Mouse (Mus musculus): ENCODE measurements around the gene Tgfbr3.
A peak's percentile ranks its signal among the peaks of the same experiment; 100 is the strongest.
"Not testable (repeated sequence)": the region's sequence is repeated elsewhere in the genome, so short reads cannot be mapped to it uniquely, and the experiment has no call there.

Gene Tgfbr3

DNA sequence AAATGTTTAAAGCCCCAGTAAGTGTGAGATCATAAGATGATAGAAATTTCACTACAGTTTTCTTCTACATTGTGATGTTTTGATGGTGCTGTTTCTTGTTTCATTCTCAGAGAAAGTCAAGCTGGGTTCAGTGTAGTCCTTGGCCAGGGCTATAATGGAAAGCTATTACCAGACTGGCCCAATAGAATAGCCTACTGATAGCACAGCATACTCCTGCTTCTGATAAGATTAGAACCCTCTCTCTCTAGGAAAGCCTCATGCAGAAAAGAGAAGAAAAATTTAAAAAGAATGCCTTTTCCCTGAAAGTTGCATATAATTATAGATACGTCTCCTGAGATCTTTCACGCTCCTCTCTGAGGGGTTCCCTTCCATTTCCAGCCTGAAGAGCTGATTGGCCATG lies 46.0 kb downstream of the Tgfbr3 start:
- no peak for DNase-seq (ENCODE audit: low spot score in 2 of 2)

GRCm38 (mm10) chr5:107242993-107243392 lies 46.4 kb downstream of the Tgfbr3 start:
- no peak for DNase-seq (ENCODE audit: low spot score in 2 of 2)

DNA sequence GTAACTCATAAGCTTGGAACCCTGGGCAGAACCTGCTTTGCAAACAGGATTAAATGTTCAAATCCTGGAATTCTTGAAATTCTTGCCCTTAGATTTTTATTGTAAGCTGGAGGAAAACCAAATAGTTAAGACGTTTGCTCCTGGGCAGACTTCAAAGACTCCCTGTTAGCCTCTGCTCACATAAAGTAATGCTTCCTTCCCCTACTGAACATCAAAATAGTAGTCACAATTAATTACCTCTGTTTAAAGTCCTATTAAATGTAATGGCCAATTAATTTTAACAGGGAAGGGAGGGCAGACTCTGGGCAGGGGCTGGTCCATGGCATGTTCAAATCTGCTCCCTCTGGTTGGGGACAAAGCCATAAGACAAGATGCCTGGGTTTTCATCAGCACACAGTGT lies 49.2 kb downstream of the Tgfbr3 start:
- no peak for DNase-seq (ENCODE audit: low spot score in 2 of 2)

DNA sequence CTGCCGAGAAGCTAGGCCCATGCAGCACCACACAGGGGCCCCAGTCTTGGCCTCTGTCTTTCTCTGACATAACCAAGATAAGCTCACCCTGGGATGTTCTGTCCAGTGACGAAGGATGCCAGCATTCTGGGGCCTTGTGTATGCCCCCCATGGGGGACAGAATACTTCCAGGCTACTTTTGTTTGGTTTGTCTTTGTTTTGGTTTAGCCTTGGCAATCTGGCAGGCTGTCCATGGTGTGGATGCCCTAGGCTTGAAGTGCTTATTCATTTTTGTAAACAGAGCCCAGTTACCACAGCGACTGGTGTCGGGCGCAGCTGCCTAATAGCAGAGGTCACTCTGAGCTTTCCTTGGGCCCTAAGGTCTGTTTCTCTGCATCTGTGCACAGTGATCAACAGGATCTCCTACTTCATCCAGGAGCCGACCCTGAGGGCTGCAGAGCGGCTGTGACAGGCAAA lies 51.4 kb downstream of the Tgfbr3 start:
- DNase-seq (ENCODE audit: low spot score in 2 of 2), result no peak

GRCm38 (mm10) chr5:107236975-107237374 lies 52.5 kb downstream of the Tgfbr3 start:
- no peak for DNase-seq (ENCODE audit: low spot score in 2 of 2)

GRCm38 (mm10) chr5:107236039-107236438 lies 53.4 kb downstream of the Tgfbr3 start:
- no peak for DNase-seq (ENCODE audit: low spot score in 2 of 2)

GRCm38 (mm10) chr5:107233366-107234354 lies 55.8 kb downstream of the Tgfbr3 start:
- peak in 1 of 2 experiments; percentile 40 for DNase-seq (ENCODE audit: low spot score in 2 of 2)

DNA sequence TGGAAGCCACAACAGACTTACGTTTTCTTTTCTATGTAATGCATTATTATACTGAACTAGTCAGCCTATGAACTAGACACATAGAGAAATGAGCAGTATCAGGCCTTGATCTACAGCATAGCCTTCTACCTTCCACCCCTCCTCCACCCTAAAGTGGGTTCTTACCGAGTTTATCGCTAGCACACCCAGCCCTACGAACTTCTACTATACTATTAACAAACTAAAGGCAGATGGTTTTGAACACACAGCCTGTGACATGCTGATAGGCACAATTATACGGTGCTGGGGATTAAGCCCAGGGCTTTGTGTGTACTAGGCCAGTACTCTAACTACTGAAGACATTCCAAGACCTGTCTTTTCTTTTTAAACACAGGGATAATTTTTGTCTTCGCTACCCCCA lies 59.2 kb downstream of the Tgfbr3 start:
- no peak for DNase-seq (ENCODE audit: low spot score in 2 of 2)

DNA sequence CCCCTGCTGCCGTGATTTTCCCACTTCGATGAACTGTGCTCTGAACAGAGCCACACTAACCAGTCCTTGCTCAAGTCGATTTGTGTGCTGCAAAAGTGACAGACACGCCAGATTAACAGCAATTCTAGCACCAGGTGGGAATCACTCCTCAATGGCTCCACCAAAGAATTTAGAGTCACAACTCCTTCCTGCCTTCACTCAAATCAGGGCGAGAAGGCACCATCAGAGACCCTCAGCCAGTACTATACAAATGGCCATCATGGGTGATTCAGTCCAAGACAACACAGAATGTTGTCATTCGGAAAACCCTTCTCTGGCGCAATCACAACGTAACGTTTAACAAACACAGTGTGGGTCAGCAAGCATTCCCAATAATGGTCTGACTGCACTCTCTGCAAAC lies 60.4 kb downstream of the Tgfbr3 start:
- no peak for DNase-seq (ENCODE audit: low spot score in 2 of 2)

DNA sequence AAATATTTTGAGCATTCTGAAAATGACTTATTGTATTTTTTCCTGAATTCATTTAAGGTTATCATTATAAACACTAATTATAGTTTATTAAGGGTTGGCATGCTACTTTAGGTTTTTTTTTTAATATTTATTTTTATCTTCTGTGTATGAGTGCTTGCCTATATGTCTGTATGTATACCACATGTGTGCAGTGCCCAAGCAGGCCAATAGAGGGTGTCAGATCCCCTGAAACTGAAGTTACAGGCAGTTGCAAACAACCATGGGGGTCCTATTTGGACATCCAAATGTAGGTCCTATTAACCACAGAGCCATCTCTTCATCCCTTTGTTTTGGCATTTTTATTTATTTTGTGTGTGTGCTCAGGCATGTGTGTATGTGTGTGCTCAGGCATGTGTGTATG lies 61.8 kb downstream of the Tgfbr3 start:
- no peak for DNase-seq (ENCODE audit: low spot score in 2 of 2)

DNA sequence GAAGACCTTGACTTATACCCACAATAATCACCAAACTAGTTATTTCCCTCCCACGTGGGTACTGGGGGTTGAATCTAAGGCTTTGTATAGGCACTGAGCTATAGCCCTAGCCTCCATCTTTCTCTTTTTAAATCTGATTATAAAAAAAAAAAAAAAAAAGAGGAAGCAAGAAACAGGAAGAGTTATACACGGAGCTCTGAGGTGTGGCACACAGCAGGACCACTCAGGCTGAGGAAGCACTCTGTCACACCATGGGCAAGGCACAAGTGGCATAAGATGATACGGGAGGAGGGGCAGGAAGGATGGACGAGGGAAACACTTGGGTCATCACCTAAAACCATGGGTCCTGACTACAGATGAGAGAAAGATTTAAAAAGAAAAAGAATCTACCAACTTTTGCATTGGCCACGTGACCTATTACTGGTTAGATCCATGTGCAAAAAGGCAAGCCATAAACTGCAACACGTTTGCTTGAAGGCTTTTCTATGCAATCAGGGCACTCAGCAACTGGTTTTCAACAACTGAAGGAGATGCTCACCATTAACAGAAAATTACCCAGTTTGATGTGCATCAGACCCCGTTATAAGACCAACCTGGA lies 64.5 kb downstream of the Tgfbr3 start:
- DNase-seq (ENCODE audit: low spot score in 2 of 2), result no peak

DNA sequence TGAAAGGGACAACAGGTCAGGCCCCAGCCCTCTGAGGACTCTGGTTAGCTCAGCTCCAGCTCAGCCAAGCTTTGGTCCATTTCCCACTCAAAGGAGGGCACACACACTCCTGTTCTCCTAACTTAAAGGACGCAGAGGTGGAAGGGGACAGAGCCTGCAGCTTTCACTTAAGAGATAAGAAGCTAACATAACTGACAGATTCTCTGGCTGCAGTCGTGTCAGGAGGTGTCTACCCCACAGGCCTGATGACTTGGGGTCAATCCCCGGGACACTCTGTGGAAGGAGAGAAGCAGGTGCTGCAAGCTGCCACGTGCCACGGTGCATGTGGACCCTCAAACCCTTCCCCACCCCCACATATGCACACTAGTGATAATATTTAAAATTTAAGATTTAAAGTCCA lies 65.3 kb downstream of the Tgfbr3 start:
- no peak for DNase-seq (ENCODE audit: low spot score in 2 of 2)

DNA sequence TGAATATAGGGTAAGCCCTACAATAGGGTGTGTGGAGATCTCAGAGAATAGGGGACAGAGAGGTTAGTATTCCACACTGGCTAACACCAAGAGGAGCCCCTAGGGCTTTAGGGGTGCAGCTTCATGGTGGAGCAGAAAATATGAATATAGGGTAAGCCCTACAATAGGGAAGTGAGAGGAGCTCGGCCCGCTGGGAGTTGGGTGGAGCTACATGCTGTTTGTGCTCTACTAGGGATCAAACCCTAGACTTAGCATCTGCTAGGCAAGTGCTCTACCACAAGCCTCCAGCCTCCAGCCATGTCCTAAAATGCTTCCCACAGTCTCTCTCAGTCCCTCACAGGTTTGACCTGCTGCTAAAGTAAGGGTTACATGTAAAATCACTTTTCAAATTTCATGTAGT lies 65.9 kb downstream of the Tgfbr3 start:
- DNase-seq (ENCODE audit: low spot score in 2 of 2), result not testable (repeated sequence)

- DNase-seq (ENCODE audit: low spot score in 2 of 2), result no peak
Measured at GRCm38 (mm10) chr5:107223029-107223428, 66.4 kb downstream of the Tgfbr3 start.

GRCm38 (mm10) chr5:107222670-107223005 lies 66.8 kb downstream of the Tgfbr3 start:
- no peak for DNase-seq (ENCODE audit: low spot score in 2 of 2)

DNA sequence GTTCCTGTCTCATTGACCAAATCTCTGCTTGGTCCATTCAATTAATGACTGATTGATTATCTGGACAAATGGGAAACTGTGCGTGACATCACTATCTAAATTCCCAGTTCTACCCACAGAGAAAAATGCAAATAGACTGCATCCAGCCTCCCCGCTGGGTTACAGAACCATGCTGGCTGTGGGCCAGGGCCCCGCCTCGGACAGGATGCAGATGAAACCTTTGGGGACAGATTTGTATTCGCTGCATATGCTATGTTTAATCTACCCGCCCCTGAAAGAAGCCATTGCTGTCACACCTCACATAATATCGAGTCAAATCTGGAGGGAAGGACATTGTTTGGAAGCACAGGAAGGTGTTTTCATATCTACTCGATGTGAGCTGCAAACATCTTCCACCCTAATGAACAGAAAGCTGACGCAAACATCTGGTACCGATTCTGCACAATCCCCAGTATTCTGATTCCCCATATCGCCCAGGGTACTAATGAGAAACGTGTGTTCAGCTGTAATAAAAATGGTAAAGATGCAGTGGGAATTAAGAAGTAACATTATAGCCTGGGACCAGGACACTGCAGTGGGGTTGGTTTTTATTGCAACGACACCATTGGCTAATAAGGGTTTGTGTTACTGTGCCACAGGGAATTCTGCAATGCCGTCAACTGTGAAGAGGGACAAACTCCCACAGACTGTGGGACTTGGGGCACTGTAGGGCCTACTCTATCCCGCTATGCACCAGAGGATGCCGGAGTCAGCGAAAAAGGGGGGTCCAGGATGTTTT lies 67.3 kb downstream of the Tgfbr3 start:
- no peak for DNase-seq (ENCODE audit: low spot score in 2 of 2)

DNA sequence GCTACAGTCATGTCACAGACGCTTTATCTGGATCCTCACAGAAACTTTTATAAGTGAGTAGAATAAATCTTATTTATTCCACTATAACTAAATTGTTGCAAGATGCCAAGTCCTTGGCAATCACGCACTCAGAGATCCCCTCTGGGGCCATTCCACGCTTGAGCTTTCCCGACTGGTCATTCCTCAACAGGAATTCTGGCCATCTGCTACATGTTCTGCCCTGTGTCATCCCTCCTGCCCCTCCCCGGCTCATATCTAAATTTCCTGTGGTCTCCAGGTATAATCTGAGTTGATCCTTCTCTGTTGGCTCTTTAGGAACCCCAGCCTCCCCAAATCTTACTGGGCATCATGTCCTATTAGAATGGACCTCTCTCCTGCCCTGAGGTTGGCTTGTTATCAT lies 68.5 kb downstream of the Tgfbr3 start:
- DNase-seq (ENCODE audit: low spot score in 2 of 2), result no peak

GRCm38 (mm10) chr5:107219883-107220282 lies 69.5 kb downstream of the Tgfbr3 start:
- DNase-seq (ENCODE audit: low spot score in 2 of 2), result no peak

GRCm38 (mm10) chr5:107219318-107219717 lies 70.1 kb downstream of the Tgfbr3 start:
- no peak for DNase-seq (ENCODE audit: low spot score in 2 of 2)

- no peak for DNase-seq (ENCODE audit: low spot score in 2 of 2)
Measured at GRCm38 (mm10) chr5:107218594-107218993, 70.8 kb downstream of the Tgfbr3 start.

GRCm38 (mm10) chr5:107217139-107217538 lies 72.3 kb downstream of the Tgfbr3 start:
- no peak for DNase-seq (ENCODE audit: low spot score in 2 of 2)

DNA sequence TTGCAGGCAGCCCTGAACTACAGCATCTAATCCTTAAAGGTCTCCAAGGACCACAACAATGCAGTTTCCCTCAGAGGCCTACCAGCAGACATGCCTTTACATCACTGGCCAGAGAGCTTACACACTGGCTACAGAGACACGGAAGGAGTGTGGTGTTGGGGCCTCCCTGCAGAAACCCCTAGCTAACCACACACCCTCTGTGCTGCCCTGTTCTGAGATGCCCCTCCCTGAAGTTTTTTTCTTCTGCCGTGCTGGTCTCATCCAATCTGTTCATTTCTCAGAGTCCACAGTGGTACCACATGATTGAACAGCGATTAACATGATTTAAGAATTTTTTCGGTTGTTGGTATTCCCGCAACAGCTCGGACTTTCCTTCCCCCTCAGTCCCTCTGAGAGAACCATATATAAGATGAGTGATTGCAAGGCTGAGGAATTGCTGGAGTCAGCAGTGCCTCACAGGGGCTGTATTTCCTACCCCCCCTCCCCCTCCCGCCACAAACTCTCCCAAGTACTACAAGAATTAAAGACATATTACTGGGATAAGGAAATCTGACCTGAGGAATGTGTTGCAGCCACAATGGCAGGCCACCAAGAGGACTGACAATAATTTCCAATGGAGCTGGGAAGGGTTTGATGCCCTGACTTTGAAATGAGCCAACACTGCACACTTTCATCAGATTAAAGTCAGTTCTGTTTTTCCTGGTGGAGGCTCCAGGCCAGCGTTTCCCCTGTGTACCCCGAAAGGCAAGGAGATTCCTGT lies 75.9 kb downstream of the Tgfbr3 start:
- no peak for DNase-seq (ENCODE audit: low spot score in 2 of 2)

Data from urinary bladder, postnatal 4 days (tissue).